Mouse (Mus musculus) intestine, embryonic 16.5 days (tissue): ENCODE data around the gene Mcl1. TPM values are rescaled to one million over a fixed set of nuclear protein-coding genes. Genes with fewer than 3 reads are reported as not detected.

Source experiments
- ATAC-seq: fragments of 200-750 bp; cut with Nextera tagmentation; 2 replicates; pipeline ENCODE4 v1.8.0; 2017; ENCODE audit warnings: moderate TSS enrichment, moderate library complexity
- H3K27ac ChIP-seq: fragments of 300-500 bp; sonication (generic); 2 replicates; pipeline ENCODE4 v1.5.1; 2014; ENCODE audit warnings: mild to moderate bottlenecking, low read length
- H3K27me3 ChIP-seq: fragments of 300-500 bp; sonication (generic); replicated peaks from 2 replicates; pipeline ENCODE4 v1.6.1; 2014; ENCODE audit warnings: low read length, control low read depth, mixed read lengths; ENCODE audit not compliant: control insufficient read depth, insufficient read depth
- H3K36me3 ChIP-seq: fragments of 300-500 bp; sonication (generic); 2 replicates; pipeline ENCODE4 v1.6.1; 2014; ENCODE audit warnings: low read length, control low read depth; ENCODE audit not compliant: control insufficient read depth, insufficient read depth
- H3K4me1 ChIP-seq: fragments of 300-500 bp; sonication (generic); 2 replicates; pipeline ENCODE4 v1.6.1; 2014; ENCODE audit warnings: low read length, control low read depth, mixed read lengths; ENCODE audit not compliant: control insufficient read depth, insufficient read depth
- H3K4me2 ChIP-seq: fragments of 300-500 bp; sonication (generic); 2 replicates; pipeline ENCODE4 v1.6.1; 2014; ENCODE audit warnings: low read depth, low read length, control low read depth
- H3K4me3 ChIP-seq: fragments of 300-500 bp; sonication (generic); 2 replicates; pipeline ENCODE4 v1.5.1; 2014; ENCODE audit warnings: mild to moderate bottlenecking, low read length
- H3K9ac ChIP-seq: fragments of 300-500 bp; sonication (generic); 2 replicates; pipeline ENCODE4 v1.6.1; 2014; ENCODE audit warnings: low read depth, low read length
- H3K9me3 ChIP-seq: fragments of 300-500 bp; sonication (generic); 2 replicates; pipeline ENCODE4 v1.6.1; 2016; ENCODE audit warnings: low read length, control low read depth; ENCODE audit not compliant: control insufficient read depth
- WGBS: fragments of 180-500 bp; shearing (Covaris S2); extraction: QIAGEN DNeasy Blood & Tissue Kit; methylation state at CpG from one replicate; pipeline ENCODE4 v1.1.7; 2014; 5-methylcytosine and 5-hydroxymethylcytosine counted together
- polyA plus RNA-seq: library from polyadenylated mRNA; unstranded; fragments of >200 nt; fragmentation: Nextera tagmentation; extraction: Ambion mirVana; gene quantifications from 2 replicates; pipeline ENCODE4 v1.2.1, GENCODE M21; 2015

Mcl1 gene
- polyA plus RNA-seq, 1 experiment from 2014 or later, result 14.7 TPM

- no peaks in the 10 kb centered on the region for H3K27me3 ChIP-seq
- no peaks in the 10 kb centered on the region for H3K4me1 ChIP-seq
- no peak overlapping the region for H3K4me3 ChIP-seq
- 90% methylated on average over 4 of the region's 4 CpGs for WGBS
- no peak overlapping the region for H3K9ac ChIP-seq
- H3K9me3 ChIP-seq, result no peaks in the 10 kb centered on the region
- no peak overlapping the region for H3K4me2 ChIP-seq
- H3K27ac ChIP-seq, result no peak overlapping the region
- ATAC-seq, result no peak
- no peaks in the 10 kb centered on the region for H3K36me3 ChIP-seq
These were observed 50.5 kb downstream of the Mcl1 start for GRCm38 (mm10) chr3:95709044-95709443.

GRCm38 (mm10) chr3:95709967-95710366, 51.4 kb downstream of the Mcl1 start:
- no peaks in the 10 kb centered on the region for H3K27me3 ChIP-seq
- no peak overlapping the region for H3K9ac ChIP-seq
- no peak overlapping the region for H3K4me3 ChIP-seq
- no peak overlapping the region for H3K27ac ChIP-seq
- no peaks in the 10 kb centered on the region for H3K36me3 ChIP-seq
- no peaks in the 10 kb centered on the region for H3K9me3 ChIP-seq
- ATAC-seq, result no peak
- no peak overlapping the region for H3K4me2 ChIP-seq
- no peaks in the 10 kb centered on the region for H3K4me1 ChIP-seq

Other genes starting within 250 kb of the Mcl1 start
- 30.8 and 31.9 TPM in 2 replicates for gene Arnt, start 224.4 kb upstream of the Mcl1 start, polyA plus RNA-seq
- 8.0 and 8.7 TPM in 2 replicates for gene Ctsk, start 159.5 kb upstream of the Mcl1 start, polyA plus RNA-seq
- gene Ctss, start 132.0 kb upstream of the Mcl1 start, polyA plus RNA-seq, result 33.5 and 34.7 TPM in 2 replicates
- 0.10 TPM in 1 of 2 replicates, not detected in the other for gene Hormad1, start 99.1 kb upstream of the Mcl1 start, polyA plus RNA-seq
- gene Golph3l, start 69.9 kb upstream of the Mcl1 start, polyA plus RNA-seq, result 42.6 and 44.3 TPM in 2 replicates
- 67.3 and 69.9 TPM in 2 replicates for gene Ensa, start 33.8 kb upstream of the Mcl1 start, polyA plus RNA-seq
- gene Adamtsl4, start 29.1 kb downstream of the Mcl1 start, polyA plus RNA-seq, result 2.5 and 3.2 TPM in 2 replicates
- gene Ecm1, start 80.8 kb downstream of the Mcl1 start, polyA plus RNA-seq, result 15.3 and 17.8 TPM in 2 replicates
- 56.3 and 58.9 TPM in 2 replicates for gene Tars2, start 101.4 kb downstream of the Mcl1 start, polyA plus RNA-seq
- 13.5 TPM in 2 replicates for gene Rprd2, start 160.1 kb downstream of the Mcl1 start, polyA plus RNA-seq
- 39.2 and 42.0 TPM in 2 replicates for gene Prpf3, start 197.1 kb downstream of the Mcl1 start, polyA plus RNA-seq
- 357 and 360 TPM in 2 replicates for gene Mrps21, start 212.7 kb downstream of the Mcl1 start, polyA plus RNA-seq
- gene Ciart, start 223.5 kb downstream of the Mcl1 start, polyA plus RNA-seq, result 6.4 and 7.6 TPM in 2 replicates
- 18.4 and 19.8 TPM in 2 replicates for gene BC028528, start 233.2 kb downstream of the Mcl1 start, polyA plus RNA-seq
- 47.7 and 55.6 TPM in 2 replicates for gene Aph1a, start 235.2 kb downstream of the Mcl1 start, polyA plus RNA-seq
- 0.76 and 1.1 TPM in 2 replicates for gene Car14, start 245.9 kb downstream of the Mcl1 start, polyA plus RNA-seq